Mouse (Mus musculus) liver, adult 2 months (tissue): Measurements from ENCODE around the gene AA986860.

Source experiments
- CTCF ChIP-seq: fragments of 200-500 bp; IDR thresholded peaks from 2 replicates; pipeline ENCODE4 v1.5.1; 2011; ENCODE audit warnings: low read depth, low read length, control low read depth
- POLR2A ChIP-seq: fragments of 200-500 bp; IDR thresholded peaks from 2 replicates; pipeline ENCODE4 v1.6.1; 2011; ENCODE audit warnings: low read length, control low read depth; ENCODE audit not compliant: insufficient read depth; ENCODE audit errors: extremely low read depth

DNA sequence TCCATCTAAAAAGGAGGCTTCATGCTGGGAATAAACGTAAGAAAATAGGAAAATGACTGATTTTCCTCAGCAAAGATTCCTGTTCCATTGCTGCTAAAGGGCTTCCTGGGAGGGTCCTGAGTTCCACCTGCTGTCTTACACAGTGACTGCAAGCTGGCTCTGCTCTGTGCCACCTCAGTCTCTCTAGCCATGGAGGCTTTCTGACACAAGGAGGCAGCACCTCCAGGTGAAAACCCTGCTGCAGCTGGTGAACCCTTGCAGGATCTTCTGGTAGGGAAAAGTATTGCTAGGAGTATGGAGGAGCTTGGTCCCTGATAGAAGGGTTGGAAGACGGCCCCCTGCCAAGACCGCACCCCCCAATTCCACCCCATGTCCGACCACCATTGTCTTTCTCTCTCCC is 55.2 kb downstream of the AA986860 start:
- TF ChIP-seq CTCF (peak; percentile 65), POLR2A (no peak)
